Mouse (Mus musculus): ENCODE results near the gene Miox.

Gene Miox

DNA sequence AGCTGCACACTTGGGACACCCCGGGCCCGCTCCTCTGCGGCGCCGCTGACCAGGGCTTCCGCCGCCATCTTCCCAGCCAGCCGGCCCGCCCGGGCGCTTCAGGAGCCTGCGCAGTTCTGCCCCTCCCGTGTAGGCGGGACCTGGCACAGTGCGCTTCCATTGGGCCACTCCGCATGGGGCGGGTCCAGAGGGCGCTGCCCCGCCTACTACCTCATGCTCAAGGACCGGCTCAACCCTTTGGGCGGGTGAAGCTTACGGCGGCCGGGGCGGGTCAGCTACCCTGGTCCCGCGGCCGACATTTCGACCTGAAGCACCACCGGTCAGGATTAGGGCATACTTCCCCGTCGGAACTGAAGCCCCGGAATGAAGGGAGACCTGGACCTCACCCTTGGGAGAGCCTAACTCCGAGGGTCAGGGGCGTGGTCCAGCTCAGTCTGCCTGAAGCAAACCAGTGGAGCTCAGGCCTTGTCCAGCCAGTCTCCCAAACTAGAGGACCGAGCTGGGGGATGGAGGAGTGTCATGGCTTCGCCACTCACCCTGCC, 18.9 kb upstream of the Miox start, which contains the start of gene Sbf1:
Sbf1 (minus strand) TSS at position 122 of the 542 bp plus-strand sequence.
- peak; percentile 97 for DNase-seq (ENCODE audit: low spot score)

GRCm38 (mm10) chr15:89316146-89316545, 18.1 kb upstream of the Miox start:
- no peak for DNase-seq (ENCODE audit: low spot score)

DNA sequence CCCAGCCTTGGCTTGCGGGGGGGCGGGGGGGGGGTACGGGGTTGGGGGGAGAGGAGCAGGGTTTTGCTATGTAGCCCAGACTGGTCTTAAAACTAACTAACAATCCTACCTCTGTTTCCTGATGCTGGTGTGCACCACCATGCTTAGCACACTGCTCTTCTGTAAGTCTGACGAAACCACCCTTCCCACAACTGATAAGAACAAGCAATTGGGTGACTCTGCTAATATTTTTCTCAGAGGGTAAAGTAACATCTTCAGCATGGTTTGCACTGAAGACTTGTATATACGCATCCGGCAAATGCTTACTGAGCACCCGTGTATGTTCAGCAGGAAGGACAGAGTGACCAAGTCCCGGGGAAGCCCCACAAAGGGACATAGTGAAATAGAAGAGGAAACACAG, 12.9 kb upstream of the Miox start:
- DNase-seq (ENCODE audit: low spot score) = no peak

- no peak for DNase-seq (ENCODE audit: low spot score)
Measured at GRCm38 (mm10) chr15:89322670-89323522, 11.3 kb upstream of the Miox start, which contains the start of gene Adm2. TSS of gene Adm2 (plus strand) at chr15:89322720.

DNA sequence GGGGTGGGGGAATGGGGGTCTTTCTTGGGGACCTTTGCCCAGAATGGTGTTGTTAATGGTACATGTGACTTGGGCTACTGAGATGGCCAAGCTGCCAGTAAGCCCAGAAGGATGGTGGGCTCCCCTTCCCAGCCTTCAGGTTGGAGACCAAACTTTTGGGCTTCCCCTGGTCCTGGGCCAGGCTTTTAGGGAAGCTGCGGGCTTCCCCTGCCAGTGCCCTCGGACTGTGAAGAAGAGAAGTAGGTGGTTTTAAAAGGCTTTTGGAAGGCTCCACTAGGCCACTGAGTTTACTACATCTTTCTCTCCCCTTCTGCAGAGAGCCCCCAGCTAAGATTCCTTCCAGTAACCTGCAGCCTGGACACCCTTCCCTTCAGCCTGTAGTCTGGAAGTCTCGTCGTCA, 10.5 kb upstream of the Miox start:
- no peak for DNase-seq (ENCODE audit: low spot score)

- DNase-seq (ENCODE audit: low spot score) = no peak
Measured at GRCm38 (mm10) chr15:89326441-89326840, 7.8 kb upstream of the Miox start.

DNA sequence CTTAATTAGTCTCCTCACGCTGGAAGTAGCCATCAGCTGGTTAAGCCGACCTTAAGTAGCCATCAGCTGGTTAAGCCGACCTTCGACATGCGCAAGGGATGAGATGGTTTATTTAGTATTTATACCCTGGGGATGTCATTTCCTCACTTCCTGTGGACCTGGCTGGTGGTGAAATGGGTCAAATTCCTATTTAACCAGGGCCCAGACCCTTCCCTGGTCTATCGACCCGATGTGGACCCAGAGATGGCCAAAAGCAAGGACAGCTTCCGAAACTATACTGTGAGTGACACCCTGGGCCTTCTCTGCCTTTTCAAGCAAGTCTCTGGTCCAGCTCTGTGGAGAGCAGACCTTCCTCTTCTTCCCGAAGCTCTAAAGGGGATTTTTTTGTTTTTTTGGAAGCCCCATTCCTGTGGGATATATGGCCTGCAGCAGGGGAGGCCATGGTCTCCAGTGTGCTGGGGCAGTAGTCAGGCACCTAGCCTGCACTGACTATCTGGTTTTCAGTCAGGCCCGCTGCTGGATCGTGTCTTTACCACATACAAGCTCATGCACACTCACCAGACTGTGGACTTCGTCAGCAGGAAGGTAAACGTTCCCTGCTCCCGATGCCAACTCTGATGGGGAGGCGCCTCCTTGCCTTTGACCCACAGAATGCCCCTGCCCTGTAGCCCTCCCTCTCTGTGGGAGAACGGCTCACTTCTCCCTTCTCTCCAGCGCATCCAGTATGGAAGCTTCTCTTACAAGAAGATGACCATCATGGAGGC, 758 bp downstream of the Miox start:
- DNase-seq (ENCODE audit: low spot score) = no peak

GRCm38 (mm10) chr15:89336422-89336821, 2.2 kb downstream of the Miox start:
- no peak for DNase-seq (ENCODE audit: low spot score)

GRCm38 (mm10) chr15:89339696-89340095, 5.5 kb downstream of the Miox start:
- DNase-seq (ENCODE audit: low spot score) = no peak

GRCm38 (mm10) chr15:89340136-89340535, 5.9 kb downstream of the Miox start:
- no peak for DNase-seq (ENCODE audit: low spot score)

DNA sequence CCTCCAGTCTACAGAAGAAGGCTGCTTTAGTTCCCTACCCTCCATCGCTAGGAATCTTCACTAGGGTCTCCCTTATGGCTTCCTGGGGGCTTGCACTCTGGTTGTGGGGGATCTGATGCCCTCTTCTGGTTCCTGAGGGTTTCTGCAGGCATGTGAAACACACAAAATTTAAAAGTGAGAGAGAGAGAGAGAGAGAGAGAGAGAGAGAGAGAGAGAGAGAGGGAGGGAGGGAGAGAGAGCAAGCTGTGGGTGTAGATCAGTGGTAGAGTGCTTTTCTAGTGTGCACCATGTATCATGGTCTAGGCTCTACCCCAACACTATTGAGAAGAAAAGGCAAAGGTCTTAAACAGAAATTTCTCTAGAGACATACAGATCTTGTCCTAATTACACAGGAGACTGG, 7.5 kb downstream of the Miox start:
- DNase-seq (ENCODE audit: low spot score) = no peak

- DNase-seq (ENCODE audit: low spot score) = no peak
Measured at GRCm38 (mm10) chr15:89343325-89343724, 9.1 kb downstream of the Miox start.

DNA sequence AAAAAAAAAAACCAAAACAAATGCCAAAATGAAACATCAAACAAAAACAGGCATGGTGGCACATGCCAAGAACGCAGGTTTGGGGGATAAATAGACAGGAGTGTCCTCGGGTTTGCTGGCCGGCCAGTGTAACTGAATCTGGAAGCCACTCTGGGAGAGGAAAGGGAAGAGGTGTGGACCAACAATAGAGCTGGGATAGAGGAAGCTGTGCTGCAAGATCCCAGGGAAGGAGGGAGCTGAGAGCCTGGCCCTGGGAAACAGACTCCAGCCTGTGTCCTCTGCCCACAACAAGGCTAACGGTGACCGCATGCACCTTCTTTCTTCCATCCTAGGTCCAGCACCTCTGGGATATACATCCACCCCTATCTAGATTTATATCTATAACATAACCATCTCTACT, 16.2 kb downstream of the Miox start:
- no peak for DNase-seq (ENCODE audit: low spot score)

GRCm38 (mm10) chr15:89351302-89351701, 17.1 kb downstream of the Miox start:
- no peak for DNase-seq (ENCODE audit: low spot score)

GRCm38 (mm10) chr15:89352054-89352453, 17.9 kb downstream of the Miox start:
- no peak for DNase-seq (ENCODE audit: low spot score)

- no peak for DNase-seq (ENCODE audit: low spot score)
Measured at GRCm38 (mm10) chr15:89352795-89353194, 18.6 kb downstream of the Miox start.

GRCm38 (mm10) chr15:89353837-89354236, 19.6 kb downstream of the Miox start:
- DNase-seq (ENCODE audit: low spot score) = no peak

DNA sequence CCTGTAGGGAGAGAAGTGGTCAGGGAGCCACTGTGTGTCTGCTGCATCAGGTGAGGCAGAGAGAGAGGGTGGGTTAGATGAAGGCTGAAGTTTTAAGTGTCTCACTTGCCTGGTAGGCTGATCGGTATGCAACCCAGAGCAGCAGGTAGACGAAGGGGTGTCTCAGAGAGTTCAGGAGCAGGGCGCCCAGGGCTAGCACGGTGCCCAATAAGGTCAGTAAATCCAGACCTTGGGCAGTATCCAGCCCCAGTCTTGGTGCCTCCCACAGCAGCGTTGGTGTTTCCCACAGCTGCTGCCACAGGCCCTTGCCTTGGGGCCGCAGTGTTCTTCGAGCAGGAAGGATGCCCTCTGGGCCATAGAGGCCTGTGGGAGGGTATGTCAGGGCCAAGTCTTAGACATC, 20.3 kb downstream of the Miox start:
- DNase-seq (ENCODE audit: low spot score) = no peak

GRCm38 (mm10) chr15:89355241-89356187, 21.3 kb downstream of the Miox start, which contains the start of the genes Lmf2 and Ncaph2:
TSS of gene Lmf2 (minus strand) at chr15:89355659.
TSS of gene Ncaph2 (plus strand) at chr15:89355719.
- DNase-seq (ENCODE audit: low spot score) = peak; percentile 97

GRCm38 (mm10) chr15:89356372-89356771, 22.2 kb downstream of the Miox start:
- peak; percentile 95 for DNase-seq (ENCODE audit: low spot score)

DNA sequence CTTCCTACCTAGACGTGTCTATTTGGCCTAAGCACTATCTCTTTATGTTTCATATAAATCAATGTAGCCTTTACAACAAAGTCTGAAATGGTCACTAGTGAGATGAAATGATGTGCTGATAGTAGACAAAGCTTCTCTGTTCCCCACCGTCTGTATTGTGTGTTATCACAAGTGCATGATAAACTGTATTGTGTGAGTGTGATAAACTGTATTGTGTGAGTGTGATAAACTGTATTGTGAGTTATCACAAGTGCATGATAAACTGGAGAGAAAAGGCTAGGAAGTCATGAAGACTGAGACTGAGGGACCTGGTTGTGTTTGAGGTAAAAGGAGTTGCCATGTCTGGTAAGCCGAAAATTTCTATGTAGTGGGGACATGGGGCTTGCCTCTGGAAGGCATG, 24.6 kb downstream of the Miox start:
- DNase-seq (ENCODE audit: low spot score) = no peak

DNA sequence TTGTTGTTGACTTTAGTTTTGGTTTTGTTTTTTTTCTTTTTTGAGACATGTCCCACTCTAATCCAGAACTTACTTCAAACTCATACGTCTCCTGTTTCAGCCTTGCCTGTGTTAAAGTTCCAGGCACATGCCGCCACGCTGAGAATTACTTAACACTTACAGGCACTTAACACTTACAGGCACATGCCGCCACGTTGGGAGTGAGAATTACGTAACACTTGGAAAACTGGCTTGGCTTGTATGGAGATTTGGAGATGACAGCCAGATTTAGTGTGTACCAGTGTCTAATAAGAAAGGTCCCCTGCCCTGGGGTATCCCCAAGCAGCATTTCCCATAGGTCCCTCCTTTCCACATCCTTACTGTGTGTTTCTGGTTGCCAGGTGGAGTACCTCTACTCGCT, 28.9 kb downstream of the Miox start:
- DNase-seq (ENCODE audit: low spot score) = peak; percentile 79
